Mouse (Mus musculus) limb, embryonic 14.5 days (tissue): ENCODE measurements around the gene Hist3h2ba. TPM values are rescaled to one million over a fixed set of nuclear protein-coding genes. Genes with fewer than 3 reads are reported as not detected.

Source experiments
- ATAC-seq: fragments of 200-750 bp; cut with Nextera tagmentation; 2 replicates; pipeline ENCODE4 v1.8.0; 2017; ENCODE audit warnings: low read depth, moderate number of reproducible peaks, moderate TSS enrichment; ENCODE audit not compliant: low FRiP score
- DNase-seq: peaks from one replicate; pipeline ENCODE4 v3.0.0-alpha.2; 2015; ENCODE audit warnings: low spot score
- H3K27ac ChIP-seq: fragments of 300-500 bp; sonication (generic); replicated peaks from 2 replicates; pipeline ENCODE4 v1.5.1; 2014; ENCODE audit warnings: low read depth, mild to moderate bottlenecking, low read length, moderate library complexity, mixed read lengths
- H3K27me3 ChIP-seq: fragments of 300-500 bp; sonication (generic); 2 replicates; pipeline ENCODE4 v1.6.1; 2014; ENCODE audit warnings: low read length, mixed read lengths; ENCODE audit not compliant: control insufficient read depth, insufficient read depth
- H3K36me3 ChIP-seq: fragments of 300-500 bp; sonication (generic); 2 replicates; pipeline ENCODE4 v1.6.1; 2014; ENCODE audit warnings: mild to moderate bottlenecking, low read length, moderate library complexity, mixed read lengths; ENCODE audit not compliant: control insufficient read depth, insufficient read depth
- H3K4me1 ChIP-seq: fragments of 300-500 bp; sonication (generic); 2 replicates; pipeline ENCODE4 v1.6.1; 2014; ENCODE audit warnings: antibody characterized with exemption, low read length, mixed read lengths; ENCODE audit not compliant: control insufficient read depth, insufficient read depth
- H3K4me2 ChIP-seq: fragments of 300-500 bp; sonication (generic); replicated peaks from 2 replicates; pipeline ENCODE4 v1.6.1; 2014; ENCODE audit warnings: low read depth, mild to moderate bottlenecking, low read length, moderate library complexity; ENCODE audit not compliant: severe bottlenecking
- H3K4me3 ChIP-seq: fragments of 300-500 bp; sonication (generic); replicated peaks from 2 replicates; pipeline ENCODE4 v1.5.1; 2014; ENCODE audit warnings: low read length
- H3K9ac ChIP-seq: fragments of 300-500 bp; sonication (generic); 2 replicates; pipeline ENCODE4 v1.6.1; 2014; ENCODE audit warnings: mild to moderate bottlenecking, low read depth, low read length, moderate library complexity; ENCODE audit not compliant: severe bottlenecking
- H3K9me3 ChIP-seq: fragments of 300-500 bp; sonication (generic); 2 replicates; pipeline ENCODE4 v1.6.1; 2016; ENCODE audit warnings: low read length; ENCODE audit not compliant: control insufficient read depth
- POLR2A ChIP-seq: fragments of 200-500 bp; IDR thresholded peaks from 2 replicates; pipeline ENCODE4 v1.8.0; 2012; ENCODE audit warnings: inconsistent platforms, mild to moderate bottlenecking, moderate library complexity, borderline replicate concordance; ENCODE audit not compliant: insufficient read depth, insufficient read length; ENCODE audit errors: extremely low read depth
- WGBS: fragments of 180-500 bp; shearing (Covaris S2); extraction: QIAGEN DNeasy Blood & Tissue Kit; methylation state at CpG from one replicate; pipeline ENCODE4 v1.1.7; 2014; 5-methylcytosine and 5-hydroxymethylcytosine counted together
- polyA plus RNA-seq, 2 experiments: library from polyadenylated mRNA; depleted of rRNA in 1 of 2; stranded (reverse) in 1 of 2; unstranded in 1 of 2; fragments of >200 nt; fragmentation: Nextera tagmentation in 1 of 2; extraction: Ambion mirVana in 1 of 2; gene quantifications; 2 replicates each; pipeline versions ENCODE4 v1.2.1 to v1.2.3; 2012 to 2014

Gene Hist3h2ba
- polyA plus RNA-seq, 2 experiments, result 14.6 to 81.5 TPM

DNA sequence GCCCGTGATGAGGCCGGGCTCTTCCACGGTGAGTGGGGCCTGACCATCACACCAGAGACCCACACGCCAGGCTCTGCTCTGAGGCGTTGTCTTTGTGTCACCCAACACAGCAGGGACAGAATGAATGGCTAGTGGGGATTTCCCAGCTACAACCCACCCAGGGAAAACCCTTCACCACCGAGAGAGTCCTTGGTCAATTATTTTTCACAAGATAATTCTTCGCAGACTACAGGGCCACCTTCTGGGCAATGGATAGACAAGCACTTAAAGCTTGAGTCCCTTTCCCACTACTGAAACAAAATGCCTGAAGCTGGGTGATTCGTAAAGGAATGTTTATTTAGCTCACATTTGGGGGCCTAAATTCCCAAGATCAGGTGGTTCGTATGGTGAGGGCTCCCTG is 26.3 kb upstream of the Hist3h2ba start:
- ATAC-seq (no peak), DNase-seq (no peak)
- H3K4me3 ChIP-seq, result no peak overlapping the region
- TF ChIP-seq POLR2A, result no peak
- no peak overlapping the region for H3K9ac ChIP-seq
- H3K4me2 ChIP-seq, result no peak overlapping the region
- H3K27ac ChIP-seq, result no peak overlapping the region
- H3K4me1 ChIP-seq, result no peaks in the 10 kb centered on the region
- H3K9me3 ChIP-seq, result no peaks in the 10 kb centered on the region
- WGBS, result 81% methylated on average over 9 of the region's 9 CpGs
- no peaks in the 10 kb centered on the region for H3K27me3 ChIP-seq
- H3K36me3 ChIP-seq, result no peaks in the 10 kb centered on the region

DNA sequence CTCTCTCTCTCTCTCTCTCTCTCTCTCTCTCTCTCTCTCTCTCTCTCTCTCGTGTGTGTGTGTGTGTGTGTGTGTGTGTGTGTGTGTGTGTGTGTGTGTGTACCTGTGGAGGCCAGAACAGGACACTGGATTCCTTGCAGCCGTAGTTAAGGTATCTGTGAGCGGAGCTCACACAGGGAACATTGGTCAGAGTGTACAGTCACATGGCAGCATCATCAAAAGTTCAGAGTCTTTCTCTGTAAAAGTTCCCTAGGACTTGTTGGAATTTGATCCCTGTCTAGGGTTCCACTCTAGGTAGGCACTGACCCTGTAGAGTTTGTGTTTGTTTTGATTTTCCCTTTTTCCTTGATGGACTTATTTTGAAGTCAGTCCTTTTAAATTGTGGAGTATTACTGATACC is 22.1 kb upstream of the Hist3h2ba start:
- DNase-seq (no peak), ATAC-seq (no peak)
- H3K9ac ChIP-seq, result no peak overlapping the region
- H3K36me3 ChIP-seq, result peaks cover 10% of the 10 kb centered on the region
- no peak overlapping the region for H3K4me3 ChIP-seq
- no peak for TF ChIP-seq POLR2A
- H3K4me1 ChIP-seq, result no peaks in the 10 kb centered on the region
- no peak overlapping the region for H3K27ac ChIP-seq
- H3K4me2 ChIP-seq, result no peak overlapping the region
- no peaks in the 10 kb centered on the region for H3K9me3 ChIP-seq
- WGBS, result 100% methylated on average over 2 of the region's 3 CpGs
- H3K27me3 ChIP-seq, result no peaks in the 10 kb centered on the region

- Histone ChIP-seq H3K9me3 (no peaks in the 10 kb centered on the region), H3K27me3 (no peaks in the 10 kb centered on the region), H3K4me1 (no peaks in the 10 kb centered on the region), H3K4me3 (no peak overlapping the region), H3K27ac (no peak overlapping the region), H3K4me2 (no peak overlapping the region), H3K36me3 (peaks cover 14% of the 10 kb centered on the region), H3K9ac (no peak overlapping the region)
- 69% methylated on average over 2 of the region's 2 CpGs for WGBS
- ATAC-seq, result no peak
- no peak for TF ChIP-seq POLR2A
- DNase-seq, result no peak
Observed at GRCm38 (mm10) chr11:58927053-58927452, 21.7 kb upstream of the Hist3h2ba start.

GRCm38 (mm10) chr11:58927790-58928651 is 20.7 kb upstream of the Hist3h2ba start:
- Histone ChIP-seq H3K27me3 (no peaks in the 10 kb centered on the region), H3K9ac (no peak overlapping the region), H3K4me2 (peak overlapping the region; percentile 15), H3K4me3 (no peak overlapping the region; the same call in 1 of the 2 replicates), H3K36me3 (peaks cover 24% of the 10 kb centered on the region), H3K4me1 (no peaks in the 10 kb centered on the region), H3K27ac (no peak overlapping the region), H3K9me3 (no peaks in the 10 kb centered on the region)
- 30% methylated on average over 20 of the region's 20 CpGs for WGBS
- DNase-seq (peak; percentile 64), ATAC-seq (peak; percentile 54)
- no peak for TF ChIP-seq POLR2A

GRCm38 (mm10) chr11:58929055-58929454 is 19.7 kb upstream of the Hist3h2ba start:
- no peak for DNase-seq
- ATAC-seq, result no peak
- no peaks in the 10 kb centered on the region for H3K9me3 ChIP-seq
- no peaks in the 10 kb centered on the region for H3K27me3 ChIP-seq
- H3K9ac ChIP-seq, result no peak overlapping the region
- no peak overlapping the region for H3K4me3 ChIP-seq
- H3K4me2 ChIP-seq, result no peak overlapping the region
- WGBS, result 60% methylated on average over 4 of the region's 4 CpGs
- TF ChIP-seq POLR2A, result no peak
- peaks cover 34% of the 10 kb centered on the region for H3K36me3 ChIP-seq
- no peaks in the 10 kb centered on the region for H3K4me1 ChIP-seq
- no peak overlapping the region for H3K27ac ChIP-seq

GRCm38 (mm10) chr11:58929641-58930040 is 19.1 kb upstream of the Hist3h2ba start:
- 38% methylated on average over 3 of the region's 3 CpGs for WGBS
- Histone ChIP-seq H3K36me3 (peaks cover 40% of the 10 kb centered on the region), H3K4me3 (no peak overlapping the region), H3K27me3 (no peaks in the 10 kb centered on the region), H3K9me3 (no peaks in the 10 kb centered on the region), H3K9ac (no peak overlapping the region), H3K4me1 (no peaks in the 10 kb centered on the region), H3K27ac (no peak overlapping the region), H3K4me2 (no peak overlapping the region)
- TF ChIP-seq POLR2A, result no peak
- ATAC-seq (no peak), DNase-seq (no peak)
